Mouse (Mus musculus) intestine, embryonic 16.5 days (tissue): Measurements from ENCODE around the gene Adm. TPM values are rescaled to one million over a fixed set of nuclear protein-coding genes. Genes with fewer than 3 reads are reported as not detected.

ENCODE experiments used
- ATAC-seq: fragments of 200-750 bp; cut with Nextera tagmentation; 2 replicates; pipeline ENCODE4 v1.8.0; 2017; ENCODE audit warnings: moderate TSS enrichment, moderate library complexity
- H3K27ac ChIP-seq: fragments of 300-500 bp; sonication (generic); 2 replicates; pipeline ENCODE4 v1.5.1; 2014; ENCODE audit warnings: mild to moderate bottlenecking, low read length
- H3K27me3 ChIP-seq: fragments of 300-500 bp; sonication (generic); replicated peaks from 2 replicates; pipeline ENCODE4 v1.6.1; 2014; ENCODE audit warnings: low read length, control low read depth, mixed read lengths; ENCODE audit not compliant: control insufficient read depth, insufficient read depth
- H3K36me3 ChIP-seq: fragments of 300-500 bp; sonication (generic); 2 replicates; pipeline ENCODE4 v1.6.1; 2014; ENCODE audit warnings: low read length, control low read depth; ENCODE audit not compliant: control insufficient read depth, insufficient read depth
- H3K4me1 ChIP-seq: fragments of 300-500 bp; sonication (generic); 2 replicates; pipeline ENCODE4 v1.6.1; 2014; ENCODE audit warnings: low read length, control low read depth, mixed read lengths; ENCODE audit not compliant: control insufficient read depth, insufficient read depth
- H3K4me2 ChIP-seq: fragments of 300-500 bp; sonication (generic); 2 replicates; pipeline ENCODE4 v1.6.1; 2014; ENCODE audit warnings: low read depth, low read length, control low read depth
- H3K4me3 ChIP-seq: fragments of 300-500 bp; sonication (generic); 2 replicates; pipeline ENCODE4 v1.5.1; 2014; ENCODE audit warnings: mild to moderate bottlenecking, low read length
- H3K9ac ChIP-seq: fragments of 300-500 bp; sonication (generic); 2 replicates; pipeline ENCODE4 v1.6.1; 2014; ENCODE audit warnings: low read depth, low read length
- H3K9me3 ChIP-seq: fragments of 300-500 bp; sonication (generic); 2 replicates; pipeline ENCODE4 v1.6.1; 2016; ENCODE audit warnings: low read length, control low read depth; ENCODE audit not compliant: control insufficient read depth
- WGBS: fragments of 180-500 bp; shearing (Covaris S2); extraction: QIAGEN DNeasy Blood & Tissue Kit; methylation state at CpG from one replicate; pipeline ENCODE4 v1.1.7; 2014; 5-methylcytosine and 5-hydroxymethylcytosine counted together
- polyA plus RNA-seq: library from polyadenylated mRNA; unstranded; fragments of >200 nt; fragmentation: Nextera tagmentation; extraction: Ambion mirVana; gene quantifications from 2 replicates; pipeline ENCODE4 v1.2.1, GENCODE M21; 2015

Gene Adm
- polyA plus RNA-seq, 1 experiment from 2014 or later, result 5.8 TPM

GRCm38 (mm10) chr7:110626186-110627098 is 1.0 kb upstream of the Adm start:
- peaks cover 13% of the 10 kb centered on the region; the same call in 1 of the 2 replicates for H3K27me3 ChIP-seq
- peak overlapping the region; percentile 63 for H3K4me3 ChIP-seq
- H3K9ac ChIP-seq, result peak overlapping the region; percentile 45; the same call in 1 of the 2 replicates
- no peak overlapping the region for H3K27ac ChIP-seq
- ATAC-seq, result no peak
- H3K9me3 ChIP-seq, result no peaks in the 10 kb centered on the region
- WGBS, result 12% methylated on average over 28 of the region's 28 CpGs
- peaks cover 34% of the 10 kb centered on the region for H3K4me1 ChIP-seq
- H3K4me2 ChIP-seq, result peak overlapping the region; percentile 97
- no peaks in the 10 kb centered on the region for H3K36me3 ChIP-seq

DNA sequence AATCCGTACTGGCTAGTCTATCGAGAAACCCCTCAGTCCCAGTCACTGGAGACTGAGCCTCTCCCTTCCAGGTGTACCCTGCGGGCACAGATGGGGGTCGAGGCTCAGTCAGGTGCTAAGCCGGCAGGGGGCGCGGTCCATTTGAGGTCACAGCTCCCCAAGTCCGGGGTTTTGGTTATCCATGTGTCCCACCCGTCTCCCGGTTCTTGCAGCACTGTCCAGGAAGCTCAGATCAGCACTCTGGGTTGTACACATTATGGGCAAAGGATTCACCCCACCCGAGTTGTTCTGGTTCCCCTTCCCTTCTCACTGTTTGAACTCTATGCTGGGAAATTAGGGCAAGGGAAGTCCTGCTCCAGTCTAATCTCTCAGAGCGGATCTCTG is 370 bp upstream of the Adm start:
- H3K36me3 ChIP-seq, result no peaks in the 10 kb centered on the region
- peak overlapping the region; percentile 69 for H3K9ac ChIP-seq
- H3K4me1 ChIP-seq, result peaks cover 34% of the 10 kb centered on the region
- H3K9me3 ChIP-seq, result no peaks in the 10 kb centered on the region
- H3K4me2 ChIP-seq, result peak overlapping the region; percentile 97
- WGBS, result 3% methylated on average over 12 of the region's 12 CpGs
- ATAC-seq, result peak; percentile 2; the same call in 1 of the 2 replicates
- H3K27me3 ChIP-seq, result peaks cover 13% of the 10 kb centered on the region; the same call in 1 of the 2 replicates
- H3K4me3 ChIP-seq, result peak overlapping the region; percentile 63
- no peak overlapping the region for H3K27ac ChIP-seq

DNA sequence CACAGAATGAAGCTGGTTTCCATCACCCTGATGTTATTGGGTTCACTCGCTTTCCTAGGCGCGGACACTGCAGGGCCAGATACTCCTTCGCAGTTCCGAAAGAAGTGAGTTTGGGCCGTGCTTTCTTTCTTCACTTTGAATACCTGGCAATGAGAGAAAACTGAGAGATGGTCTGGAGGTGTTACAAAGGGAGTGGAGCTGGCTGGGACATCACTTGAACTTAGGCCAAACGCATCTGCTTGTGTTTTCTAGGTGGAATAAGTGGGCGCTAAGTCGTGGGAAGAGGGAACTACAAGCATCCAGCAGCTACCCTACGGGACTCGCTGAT is 776 bp downstream of the Adm start:
- Histone ChIP-seq H3K4me1 (peaks cover 34% of the 10 kb centered on the region), H3K4me3 (peak overlapping the region; percentile 63), H3K27ac (no peak overlapping the region), H3K9ac (peak overlapping the region; percentile 69), H3K27me3 (peaks cover 13% of the 10 kb centered on the region; the same call in 1 of the 2 replicates), H3K4me2 (peak overlapping the region; percentile 97), H3K36me3 (no peaks in the 10 kb centered on the region), H3K9me3 (no peaks in the 10 kb centered on the region)
- 2% methylated on average over 11 of the region's 11 CpGs for WGBS
- no peak for ATAC-seq

DNA sequence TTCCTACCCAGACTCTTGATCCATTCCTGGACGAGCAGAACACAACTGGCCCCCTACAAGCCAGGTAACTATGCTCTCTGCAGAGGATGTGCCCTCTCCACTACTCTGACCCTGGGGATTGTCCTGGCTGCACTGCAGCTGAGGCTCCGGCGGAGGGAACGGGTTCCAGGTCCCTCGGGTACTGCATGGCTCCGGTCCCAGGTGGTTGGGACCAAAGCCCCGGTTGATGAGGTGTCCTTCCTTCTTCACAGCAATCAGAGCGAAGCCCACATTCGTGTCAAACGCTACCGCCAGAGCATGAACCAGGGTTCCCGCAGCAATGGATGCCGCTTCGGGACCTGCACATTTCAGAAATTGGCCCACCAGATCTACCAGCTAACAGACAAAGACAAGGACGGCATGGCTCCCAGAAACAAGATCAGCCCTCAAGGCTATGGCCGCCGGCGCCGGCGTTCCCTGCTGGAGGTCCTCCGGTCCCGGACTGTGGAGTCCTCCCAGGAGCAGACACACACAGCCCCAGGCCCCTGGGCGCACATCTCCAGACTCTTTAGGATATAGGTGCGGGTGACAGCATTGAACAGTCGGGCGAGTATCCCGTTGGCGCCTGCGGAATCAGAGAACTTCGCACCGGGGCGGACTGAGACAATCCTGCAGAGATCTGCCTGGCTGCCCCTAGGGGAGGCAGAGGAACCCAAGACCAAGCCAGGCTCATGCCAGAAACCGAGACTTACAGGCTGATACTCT is 1.3 kb downstream of the Adm start:
- H3K27me3 ChIP-seq, result peaks cover 13% of the 10 kb centered on the region; the same call in 1 of the 2 replicates

DNA sequence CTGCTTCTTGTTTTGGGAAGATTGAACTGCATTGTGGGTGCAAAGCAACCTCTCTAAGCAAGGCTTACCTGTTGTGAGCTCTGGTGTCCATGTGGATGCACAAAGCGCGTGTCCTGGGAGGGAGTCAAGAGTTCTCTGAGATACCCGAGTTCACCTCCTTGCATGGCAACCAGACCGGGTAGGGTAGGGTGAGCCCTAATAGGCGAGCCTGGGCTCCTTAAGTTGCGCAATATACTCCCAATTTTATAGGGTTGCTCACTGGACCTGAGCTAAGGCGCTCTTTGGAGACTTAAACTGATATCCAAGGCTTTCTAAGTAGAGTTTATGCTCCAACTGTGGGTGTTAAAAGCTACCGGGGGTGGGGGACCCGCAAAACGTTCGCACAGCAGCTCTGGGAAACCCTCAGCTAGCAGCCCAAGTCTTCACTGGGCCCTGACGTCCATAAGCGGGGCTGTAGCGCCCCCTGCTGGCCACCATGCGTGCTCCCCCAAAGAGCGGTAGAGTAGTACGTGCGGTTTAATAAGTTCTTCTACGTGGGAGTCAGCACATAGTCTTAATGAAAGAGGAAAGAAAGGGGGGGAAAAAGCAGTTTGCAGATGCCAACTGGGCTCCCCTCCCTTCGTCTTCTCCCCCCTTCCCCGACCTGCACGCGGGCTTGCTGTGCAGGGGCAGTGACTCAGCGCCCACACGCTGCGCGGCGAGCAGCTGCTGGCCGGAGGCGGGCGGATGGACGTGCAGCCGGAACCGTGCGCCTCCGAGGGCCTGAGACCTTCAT is 2.6 kb downstream of the Adm start:
- peaks cover 13% of the 10 kb centered on the region; the same call in 1 of the 2 replicates for H3K27me3 ChIP-seq
- no peaks in the 10 kb centered on the region for H3K9me3 ChIP-seq
- peak overlapping the region; percentile 69 for H3K9ac ChIP-seq
- ATAC-seq, result peak; percentile 86
- WGBS, result 4% methylated on average over 33 of the region's 36 CpGs
- H3K27ac ChIP-seq, result no peak overlapping the region
- H3K4me2 ChIP-seq, result peak overlapping the region; percentile 81
- H3K36me3 ChIP-seq, result no peaks in the 10 kb centered on the region
- peaks cover 34% of the 10 kb centered on the region for H3K4me1 ChIP-seq
- peak overlapping the region; percentile 51 for H3K4me3 ChIP-seq

More for the DNA sequence above, 1.3 kb downstream of the Adm start:
- Histone ChIP-seq H3K27ac (no peak overlapping the region), H3K36me3 (no peaks in the 10 kb centered on the region), H3K4me2 (peak overlapping the region; percentile 97), H3K9ac (peak overlapping the region; percentile 69), H3K4me1 (peaks cover 34% of the 10 kb centered on the region), H3K4me3 (peak overlapping the region; percentile 63), H3K9me3 (no peaks in the 10 kb centered on the region)
- no peak for ATAC-seq
- WGBS, result 1% methylated on average over 33 of the region's 33 CpGs

DNA sequence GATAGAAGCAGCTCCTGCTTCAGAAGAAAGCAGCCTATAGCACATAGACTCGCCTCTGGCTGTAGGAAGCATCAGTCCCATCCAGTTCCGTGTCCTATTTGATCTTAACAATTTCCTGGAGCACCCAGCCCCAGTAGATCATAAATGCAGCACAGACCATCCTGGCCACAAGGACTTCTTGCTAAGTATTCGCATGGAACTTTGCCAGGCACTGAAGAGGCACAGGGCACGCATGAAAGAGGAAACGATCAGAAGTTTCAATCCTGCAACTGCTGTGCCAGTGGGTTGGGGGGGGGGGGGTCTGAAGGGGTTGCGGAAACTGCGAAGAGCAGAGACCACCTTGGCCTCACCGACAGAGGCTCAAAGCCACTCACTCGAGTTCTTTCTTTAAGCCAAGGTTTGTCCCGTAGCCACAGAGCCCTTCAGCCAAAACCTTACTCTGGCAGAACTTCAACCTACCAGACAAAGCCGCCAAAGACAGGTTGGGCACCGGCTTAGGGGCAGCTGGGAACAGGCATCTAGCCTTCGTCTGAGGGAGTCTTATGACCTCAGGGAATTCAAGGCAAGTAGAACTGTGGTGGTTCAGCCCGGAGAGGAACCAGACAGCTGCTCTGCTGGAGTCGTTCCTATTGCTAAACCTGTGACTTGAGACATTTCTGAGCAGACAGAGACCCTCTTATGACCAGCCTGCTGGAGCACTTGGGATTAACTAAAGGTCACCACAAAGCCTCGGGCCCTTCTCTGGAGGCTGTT is 3.9 kb downstream of the Adm start:
- no peaks in the 10 kb centered on the region for H3K36me3 ChIP-seq
- no peak for ATAC-seq
- H3K27me3 ChIP-seq, result peaks cover 7% of the 10 kb centered on the region; the same call in 1 of the 2 replicates
- H3K4me3 ChIP-seq, result no peak overlapping the region
- 80% methylated on average over 16 of the region's 16 CpGs for WGBS
- no peak overlapping the region for H3K4me2 ChIP-seq
- H3K9ac ChIP-seq, result no peak overlapping the region
- H3K4me1 ChIP-seq, result peaks cover 30% of the 10 kb centered on the region
- H3K9me3 ChIP-seq, result no peaks in the 10 kb centered on the region
- no peak overlapping the region for H3K27ac ChIP-seq

DNA sequence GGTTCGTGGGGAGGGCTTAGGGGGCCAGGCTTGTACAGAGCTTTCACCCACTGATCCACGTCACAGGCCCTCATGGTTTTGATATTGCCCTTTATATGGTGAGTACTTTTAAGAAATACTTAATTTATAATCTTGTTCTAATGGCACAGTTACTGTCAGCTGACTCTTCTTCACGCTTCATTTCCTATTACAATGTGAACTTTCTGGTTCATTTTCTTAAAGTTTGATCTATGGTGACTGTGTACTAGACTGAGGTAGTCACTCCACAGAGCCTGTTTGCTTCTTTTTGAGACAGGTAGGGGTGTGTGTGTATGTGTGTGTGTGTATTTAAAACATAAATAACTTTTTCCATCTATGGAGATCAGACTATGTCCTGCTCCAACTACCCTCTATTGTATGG is 8.5 kb downstream of the Adm start:
- no peak for ATAC-seq
- H3K27ac ChIP-seq, result no peak overlapping the region
- 86% methylated on average over 3 of the region's 3 CpGs for WGBS
- no peak overlapping the region for H3K9ac ChIP-seq
- no peaks in the 10 kb centered on the region for H3K36me3 ChIP-seq
- no peaks in the 10 kb centered on the region for H3K9me3 ChIP-seq
- H3K4me1 ChIP-seq, result peaks cover 6% of the 10 kb centered on the region
- H3K4me2 ChIP-seq, result no peak overlapping the region
- H3K4me3 ChIP-seq, result no peak overlapping the region
- no peaks in the 10 kb centered on the region for H3K27me3 ChIP-seq

DNA sequence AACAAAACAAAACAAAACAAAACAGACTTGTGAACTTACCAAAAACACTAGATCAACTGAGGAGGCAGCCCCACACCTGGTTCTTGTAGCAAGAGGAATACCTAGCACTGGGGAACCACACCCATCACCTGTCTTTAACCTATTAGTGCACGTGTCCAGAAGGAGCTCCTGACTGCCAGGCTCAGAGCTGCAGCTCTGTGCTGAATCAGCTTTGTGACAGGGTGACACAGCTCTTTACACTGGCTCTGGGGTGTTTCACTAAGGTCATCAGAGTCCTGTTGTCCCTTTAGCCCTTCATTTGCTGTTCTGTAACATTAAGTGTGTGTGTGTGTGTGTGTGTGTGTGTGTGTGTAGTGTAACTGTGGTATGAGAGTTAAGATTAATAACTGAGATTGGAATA is 9.1 kb downstream of the Adm start:
- WGBS, result 25% methylated on average over 1 of the region's 1 CpGs
- Histone ChIP-seq H3K9me3 (no peaks in the 10 kb centered on the region), H3K4me2 (no peak overlapping the region), H3K9ac (no peak overlapping the region), H3K4me3 (no peak overlapping the region), H3K27ac (no peak overlapping the region), H3K36me3 (no peaks in the 10 kb centered on the region), H3K27me3 (no peaks in the 10 kb centered on the region), H3K4me1 (peaks cover 6% of the 10 kb centered on the region)
- ATAC-seq, result 0 out of 2 replicates have a peak, but pooled peaks have one; percentile 36
